Mouse (Mus musculus) ovary, postnatal 10 days (tissue): Measurements from ENCODE around the gene Birc5.
"Not testable (repeated sequence)": the region's sequence is repeated elsewhere in the genome, so short reads cannot be mapped to it uniquely, and the experiment has no call there.

Experiments
- DNase-seq: peaks from one replicate; pipeline ENCODE4 v3.0.0; 2022; ENCODE audit warnings: low spot score

Gene Birc5

DNA sequence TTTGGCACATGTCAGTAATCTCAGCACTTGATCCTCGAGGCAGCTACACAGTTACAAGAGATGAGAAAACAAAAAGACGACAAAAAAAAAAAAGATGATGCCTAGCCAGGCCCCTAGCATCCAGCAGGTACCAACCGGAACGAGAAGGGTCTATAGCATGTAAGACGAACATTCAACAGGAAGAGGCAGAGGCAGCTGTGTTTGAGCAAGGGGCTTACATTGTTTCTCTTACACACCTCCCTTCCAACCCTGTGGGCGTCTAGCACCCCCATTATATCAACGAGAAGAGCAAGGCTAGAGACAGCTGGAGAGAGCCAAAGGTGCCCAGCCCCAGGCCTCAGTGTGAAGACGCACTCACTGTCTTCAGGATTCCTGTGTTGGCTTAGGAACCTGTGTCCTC, 22.1 kb upstream of the Birc5 start:
- no peak for DNase-seq

DNA sequence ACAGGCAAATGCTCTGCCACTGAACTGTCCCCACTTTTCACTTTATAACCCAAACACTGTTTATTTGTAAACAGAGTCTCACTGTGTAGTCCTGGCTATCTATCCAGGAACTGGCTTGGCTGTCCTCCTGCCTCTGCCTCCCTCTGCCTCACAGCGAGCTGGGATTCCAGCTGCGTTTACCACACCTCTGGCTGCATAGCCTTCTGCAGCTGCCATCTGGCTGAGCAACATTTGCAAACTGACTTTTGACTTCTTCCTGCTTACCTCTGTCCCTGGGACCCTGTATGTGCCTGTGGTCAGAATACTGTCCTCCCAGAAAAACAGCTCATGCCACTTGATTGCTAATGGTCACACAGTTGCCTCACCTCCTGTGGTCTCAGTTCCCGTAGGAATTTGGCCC, 21.7 kb upstream of the Birc5 start:
- no peak for DNase-seq

DNA sequence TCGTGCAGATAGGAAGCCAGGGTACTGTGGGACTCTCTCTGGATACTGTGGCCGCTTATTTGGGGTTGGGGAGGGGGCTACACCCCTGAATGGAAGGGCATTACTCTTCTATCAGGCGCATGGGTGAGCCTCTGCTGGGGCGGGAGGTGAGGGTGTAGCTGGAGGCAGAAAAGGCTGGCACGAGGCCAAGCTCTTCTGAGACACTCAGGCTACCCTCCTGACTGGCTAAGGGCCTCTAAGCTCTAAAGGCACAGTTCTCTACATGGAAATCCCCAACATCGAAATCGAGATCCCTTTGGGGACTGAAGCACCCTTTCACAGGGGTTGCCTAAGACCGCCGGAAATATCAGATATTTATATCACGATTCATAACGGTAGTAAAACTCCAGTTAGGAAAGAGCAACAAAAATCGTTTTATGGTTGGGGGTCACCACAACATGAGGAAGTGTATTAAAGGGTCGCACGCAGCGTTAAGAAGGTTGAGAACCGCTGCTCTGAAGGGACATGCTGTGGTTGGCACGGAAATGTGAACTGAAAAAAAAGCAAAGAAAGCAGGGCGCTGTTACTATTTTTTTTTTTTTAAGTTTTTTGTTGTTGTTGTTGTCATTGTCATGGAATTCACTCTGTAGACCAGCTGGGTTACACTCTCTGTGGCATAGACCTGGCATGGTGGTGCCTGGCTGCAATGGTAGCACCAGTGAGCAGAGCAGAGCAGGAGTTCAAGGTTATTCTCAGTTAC, 20.7 kb upstream of the Birc5 start:
- no peak for DNase-seq

DNA sequence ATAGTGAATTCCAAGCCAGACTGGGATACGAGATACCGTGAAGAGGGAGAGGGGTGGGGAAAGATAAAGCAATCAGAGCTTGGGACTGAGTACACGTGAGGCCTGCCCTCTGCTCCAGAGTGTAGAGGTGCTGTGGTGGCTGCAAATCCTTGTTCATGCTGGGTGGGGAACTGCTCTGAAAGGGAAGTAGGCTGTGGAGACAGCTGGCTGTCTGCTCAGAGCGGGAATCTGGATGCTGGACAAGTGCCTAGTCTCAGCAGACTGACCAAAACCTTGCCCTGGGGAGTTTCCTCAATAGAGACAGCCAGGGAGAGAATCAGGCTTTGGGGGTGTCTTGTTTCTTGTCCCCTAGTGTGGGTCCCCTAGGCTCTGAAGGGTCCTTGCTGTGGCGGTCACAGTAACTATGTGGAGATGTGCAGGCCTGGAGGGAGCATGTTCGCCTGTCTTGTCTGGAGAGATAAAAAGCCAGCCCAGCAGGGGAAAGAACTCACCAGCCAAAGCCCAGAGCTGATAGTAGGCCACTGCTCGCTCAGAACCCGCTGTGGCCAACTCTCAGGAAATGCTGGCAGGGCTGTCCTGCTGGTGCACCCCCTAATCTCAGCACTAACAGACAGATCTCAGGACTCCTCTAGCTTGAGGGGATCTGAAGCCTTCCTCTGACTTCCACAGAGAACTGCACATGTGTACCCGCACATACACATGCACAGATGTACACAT, 20.0 kb upstream of the Birc5 start:
- no peak for DNase-seq

DNA sequence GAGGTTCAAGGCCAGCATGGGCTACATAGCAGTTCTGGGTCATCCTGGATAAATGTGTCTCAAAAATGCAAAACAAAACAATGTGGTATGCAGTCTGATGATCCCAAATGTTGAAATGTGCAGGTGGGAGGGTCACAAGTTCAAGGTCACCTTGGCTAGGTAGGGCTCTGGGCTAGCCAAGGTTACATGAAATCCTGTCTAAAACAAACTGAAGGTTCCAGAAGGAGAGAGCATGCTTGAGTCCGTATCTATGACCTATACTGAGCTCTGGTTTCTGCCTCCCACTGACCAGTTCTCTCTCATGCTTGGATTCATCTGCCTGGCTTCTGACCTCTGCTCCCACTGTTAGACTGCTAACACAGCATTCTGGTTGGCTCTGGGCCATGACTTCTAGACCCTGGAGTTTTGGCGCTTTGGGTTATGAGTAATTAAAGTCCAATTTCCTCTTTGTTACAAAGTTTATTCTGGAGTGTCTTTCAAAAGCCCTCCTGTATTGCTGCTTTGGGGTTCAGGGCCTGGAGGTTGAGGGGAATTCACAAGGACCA, 19.3 kb upstream of the Birc5 start:
- DNase-seq, result no peak

DNA sequence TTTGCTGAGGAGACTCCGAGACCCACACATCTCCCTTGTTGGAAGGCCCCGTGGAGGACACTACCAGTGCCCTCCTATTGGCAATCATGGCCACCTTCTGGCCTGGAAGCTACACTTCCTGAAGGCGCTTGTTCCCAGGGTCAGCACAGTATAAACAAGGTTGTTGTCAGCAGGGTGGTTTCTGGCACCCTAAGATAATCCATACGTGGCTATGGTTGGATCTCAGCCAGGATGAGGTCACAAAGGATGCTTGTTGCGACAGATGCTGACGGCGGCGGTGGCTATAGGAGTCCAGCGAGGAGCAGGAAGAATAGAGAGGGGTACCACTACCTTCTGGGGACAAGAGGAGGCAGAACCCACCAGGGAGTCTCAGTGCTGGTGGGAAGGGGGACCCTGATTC, 18.6 kb upstream of the Birc5 start:
- DNase-seq, result no peak

DNA sequence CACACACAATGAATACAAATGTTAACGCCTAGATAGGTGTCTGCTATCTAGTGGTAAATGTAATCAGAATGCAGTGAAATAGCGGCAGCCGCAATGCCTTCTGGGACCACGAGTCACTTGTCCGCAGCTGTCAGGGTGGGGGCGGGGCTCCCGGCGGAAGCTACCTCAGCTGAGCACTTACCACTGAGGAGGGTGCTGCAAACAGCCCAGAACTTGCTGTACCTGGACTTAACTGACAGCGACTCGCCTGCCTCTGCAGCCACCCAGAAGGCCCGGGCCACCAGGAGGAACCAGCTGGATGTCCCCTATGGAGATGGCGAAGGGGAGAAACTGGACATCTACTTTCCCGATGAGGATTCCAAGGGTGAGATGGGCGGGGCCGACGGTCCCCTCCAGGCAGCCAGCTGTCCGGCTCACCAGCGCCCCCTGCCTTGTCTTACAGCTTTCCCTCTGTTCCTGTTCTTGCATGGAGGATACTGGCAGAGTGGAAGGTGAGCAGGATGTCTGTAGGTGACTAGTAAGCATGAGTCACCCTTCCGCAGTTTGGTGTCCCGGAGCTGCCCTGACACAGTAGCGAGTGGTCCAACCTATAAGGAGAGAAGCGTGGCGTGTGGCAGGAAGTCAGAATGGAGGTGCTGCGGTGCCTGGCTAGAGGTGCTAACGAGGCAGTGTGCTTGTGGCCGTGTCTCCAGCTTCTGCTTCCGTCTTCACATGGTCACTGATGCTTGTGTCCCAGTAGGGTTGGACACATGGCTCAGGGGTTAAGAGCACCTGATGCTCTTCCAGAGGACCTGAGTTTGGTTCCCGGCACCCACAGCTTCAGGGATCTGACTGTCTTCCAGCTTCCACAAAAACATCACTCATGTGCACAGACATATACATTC, 16.7 kb upstream of the Birc5 start:
- no peak for DNase-seq

DNA sequence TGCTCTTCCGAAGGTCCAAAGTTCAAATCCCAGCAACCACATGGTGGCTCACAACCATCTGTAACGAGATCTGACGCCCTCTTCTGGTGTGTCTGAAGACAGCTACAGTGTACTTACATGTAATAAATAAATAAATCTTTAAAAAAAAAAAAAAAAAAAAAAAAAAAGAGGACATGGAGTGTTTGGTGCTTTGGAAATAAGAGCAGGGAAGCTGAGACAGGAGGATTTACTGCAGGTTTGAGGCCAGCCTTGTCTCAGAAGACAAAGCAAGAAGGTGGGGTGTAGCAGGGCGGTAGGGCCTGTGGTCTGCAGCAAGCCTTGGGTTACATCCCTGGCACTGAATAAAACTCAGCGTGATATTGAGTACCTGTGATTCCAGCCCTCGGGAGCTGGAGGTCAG, 15.5 kb upstream of the Birc5 start:
- DNase-seq, result not testable (repeated sequence)

DNA sequence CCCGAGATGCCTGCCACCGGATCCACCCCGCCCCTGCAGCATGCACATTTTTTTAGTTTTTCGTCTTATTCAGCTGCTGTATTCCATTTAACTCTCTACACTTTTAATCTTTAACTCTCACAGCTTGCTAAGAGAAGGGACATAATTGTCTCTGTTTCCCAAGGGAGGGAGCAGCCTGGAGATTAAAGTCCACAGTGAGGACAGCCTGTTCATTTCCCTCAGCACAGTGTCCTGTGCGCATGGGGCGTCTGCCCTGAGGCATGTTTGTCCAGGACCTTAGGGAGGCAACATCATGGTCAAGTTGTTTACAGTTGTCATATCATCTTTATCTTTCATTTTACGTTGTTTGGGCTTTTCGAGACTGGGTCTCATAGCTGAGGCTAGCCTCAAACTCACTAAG, 15.0 kb upstream of the Birc5 start:
- DNase-seq, result no peak

DNA sequence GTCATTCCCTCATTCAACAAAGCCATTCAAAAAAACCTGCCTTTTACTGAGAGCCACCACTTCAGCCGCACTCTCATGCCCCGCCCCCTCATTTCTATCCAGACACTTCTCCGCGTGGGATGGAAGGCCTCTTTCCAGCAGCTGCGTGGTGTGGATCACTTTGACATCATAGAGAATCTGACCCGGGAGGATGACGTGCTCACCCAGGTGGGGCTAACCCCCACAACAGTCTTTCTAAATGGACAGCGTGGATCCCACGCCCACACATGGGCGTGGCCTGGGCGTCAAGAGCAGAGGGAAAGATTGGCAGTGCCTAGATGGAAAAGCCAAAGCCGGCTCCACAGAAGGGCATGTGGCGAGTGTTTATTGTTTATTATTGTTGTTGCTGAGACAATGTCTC, 12.7 kb upstream of the Birc5 start:
- DNase-seq, result no peak

DNA sequence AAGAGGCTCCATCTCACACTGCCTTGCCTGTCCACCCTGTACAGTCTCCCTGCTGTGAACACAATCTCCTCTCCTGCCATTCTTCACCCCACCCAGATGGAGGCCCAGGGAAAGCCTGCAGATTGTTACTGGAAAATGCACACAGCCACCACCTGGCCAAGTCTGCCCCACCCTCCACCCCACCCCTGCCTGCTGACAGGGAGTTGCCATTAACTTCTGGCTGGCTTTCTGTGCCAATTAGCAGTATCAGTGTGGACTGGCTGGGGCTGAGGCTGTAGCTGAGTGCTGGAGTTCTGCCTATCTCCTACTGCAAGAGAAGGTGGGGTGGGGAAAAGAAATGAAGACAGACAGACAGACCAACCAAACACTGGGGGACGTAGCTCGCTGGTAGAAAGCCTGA, 10.5 kb upstream of the Birc5 start:
- DNase-seq, result no peak

DNA sequence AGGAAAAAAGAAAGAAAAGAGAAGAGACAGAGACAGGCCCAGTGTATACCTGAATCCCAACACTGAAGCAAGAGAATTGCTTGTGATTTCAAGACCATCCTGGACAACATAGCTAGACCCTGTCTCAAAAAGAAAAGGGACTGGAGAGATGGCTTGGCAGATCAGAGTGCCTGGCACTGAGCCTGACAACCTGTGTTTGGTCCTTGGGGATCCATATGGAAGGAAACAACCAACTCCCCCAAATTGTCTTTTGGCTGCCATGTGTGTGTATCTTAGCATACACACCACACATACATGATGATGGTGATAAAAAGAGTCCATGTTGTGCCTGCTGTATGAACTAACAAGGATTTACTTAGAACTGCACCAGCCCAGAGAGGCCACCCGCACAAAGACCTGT, 10.0 kb upstream of the Birc5 start:
- no peak for DNase-seq

DNA sequence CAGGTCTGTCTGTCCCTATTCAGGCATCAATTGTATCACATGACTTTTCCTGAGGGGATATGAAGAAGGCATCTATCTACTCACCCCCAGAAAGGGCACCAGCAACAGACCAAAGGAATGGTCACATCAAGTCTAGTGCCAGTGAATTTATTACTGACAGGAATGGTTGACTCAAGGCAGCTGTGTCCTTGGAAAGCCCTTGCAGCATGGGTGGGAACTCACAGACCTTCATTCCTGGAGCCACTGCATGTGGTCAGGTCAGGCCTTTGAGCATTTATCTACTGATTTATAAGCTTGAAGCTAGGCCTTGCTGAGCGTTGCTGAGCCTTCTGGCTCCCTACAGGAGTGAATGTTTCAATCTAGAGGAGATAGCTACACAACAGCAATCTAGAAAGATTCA, 8.1 kb upstream of the Birc5 start:
- no peak for DNase-seq

DNA sequence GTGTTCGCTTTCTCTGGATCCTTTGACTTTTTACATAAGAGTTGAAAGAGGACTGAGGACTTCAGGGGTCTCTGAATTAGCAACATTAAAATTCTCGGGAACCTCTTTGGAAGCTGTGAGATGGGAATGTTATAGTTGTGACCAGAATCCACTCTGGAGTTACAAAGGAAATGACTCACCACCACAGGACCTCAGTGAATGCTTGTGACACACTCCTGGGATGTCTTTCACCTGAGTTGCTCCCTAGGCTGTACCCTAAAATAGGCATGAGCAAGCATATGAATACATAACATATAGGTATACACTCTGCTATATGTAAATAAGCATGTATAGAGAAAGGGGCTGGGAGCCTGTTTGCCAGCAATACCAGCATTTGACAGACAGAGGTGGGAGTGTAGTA, 5.6 kb upstream of the Birc5 start:
- no peak for DNase-seq

DNA sequence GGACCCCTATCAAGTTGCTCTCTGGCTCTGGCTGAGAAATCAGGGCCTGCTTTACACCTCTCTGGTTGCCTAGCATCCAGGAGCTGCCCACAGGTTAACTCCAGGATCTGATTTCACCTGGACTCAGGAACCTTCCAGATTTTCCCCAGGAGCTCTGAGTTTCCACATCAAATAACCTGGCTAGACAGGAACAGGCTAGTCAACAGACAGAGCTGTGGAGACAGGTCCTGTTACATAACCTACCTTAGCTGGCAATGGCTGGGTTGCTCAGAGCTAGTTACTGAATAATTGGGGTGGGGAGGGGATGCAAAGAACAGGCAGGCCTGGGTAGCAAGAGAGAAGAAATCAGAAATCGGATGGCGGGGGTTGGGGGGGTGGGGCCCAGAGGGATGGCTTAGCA, 4.1 kb upstream of the Birc5 start:
- no peak for DNase-seq

DNA sequence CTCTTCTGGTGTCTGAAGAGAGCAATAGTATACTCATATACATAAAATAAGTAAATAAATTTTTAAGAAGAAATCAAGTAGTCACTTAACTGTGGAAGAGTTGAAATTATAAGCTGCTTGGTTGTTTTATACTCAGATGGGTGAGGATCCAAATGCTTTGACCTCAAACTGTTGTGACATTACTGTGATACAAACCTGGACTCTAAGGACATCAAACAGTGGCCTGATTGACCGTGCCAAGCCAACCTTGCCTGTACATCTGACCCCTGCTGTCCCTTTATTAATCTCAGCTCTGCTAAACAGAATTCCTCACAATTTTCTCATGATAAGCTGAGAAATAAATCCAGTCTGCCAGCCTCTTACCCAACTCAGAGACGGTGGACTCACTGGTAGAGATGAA, 3.4 kb upstream of the Birc5 start:
- DNase-seq, result no peak

DNA sequence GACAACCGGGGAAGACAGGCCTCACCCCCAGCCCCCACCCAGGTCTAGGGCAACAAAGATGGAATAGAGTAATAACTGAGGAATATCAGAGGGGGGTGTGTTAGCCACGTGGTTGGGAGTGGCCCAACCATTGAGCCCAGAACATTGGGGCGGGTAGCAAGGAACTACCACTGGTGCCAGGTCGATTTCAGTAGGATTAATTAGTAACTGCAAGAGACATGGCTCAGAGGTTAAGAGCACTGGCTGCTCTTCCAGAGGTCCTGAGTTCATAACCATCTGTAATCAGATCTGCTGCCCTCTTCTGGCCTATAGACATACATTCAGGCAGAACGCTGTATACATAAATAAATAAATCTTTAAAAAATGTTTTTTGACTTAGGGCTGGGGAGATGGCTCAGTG, 2.4 kb upstream of the Birc5 start:
- DNase-seq, result no peak

DNA sequence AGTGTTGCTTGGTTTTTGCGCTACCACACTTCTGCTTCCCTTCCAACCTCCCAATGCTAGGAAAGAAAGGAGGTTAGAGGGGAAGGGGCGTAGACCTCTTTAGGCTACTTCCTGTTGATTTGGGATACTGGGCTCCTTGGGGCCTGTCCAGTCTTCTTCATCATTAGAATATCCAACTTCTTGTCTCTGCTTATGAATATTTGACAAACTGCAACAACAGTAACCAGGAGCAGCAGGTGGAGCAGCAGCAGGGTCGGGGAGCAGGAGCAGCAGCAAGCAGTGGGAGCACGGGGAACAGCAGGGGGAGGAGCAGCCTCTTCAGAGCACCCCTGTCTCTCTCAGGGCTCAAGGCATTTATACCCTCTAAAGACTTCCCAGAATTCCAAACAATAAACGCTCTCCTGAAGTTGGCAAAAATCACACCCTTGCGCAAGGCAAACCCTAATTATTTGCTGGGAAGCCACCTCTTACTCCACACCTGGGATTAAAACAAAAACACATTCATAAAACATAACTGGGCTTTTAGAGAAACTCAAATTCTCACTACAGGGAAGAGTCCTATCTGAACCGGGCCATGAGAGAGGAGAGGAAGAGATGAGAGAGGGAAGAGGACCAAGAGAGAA, 1.3 kb upstream of the Birc5 start:
- no peak for DNase-seq

DNA sequence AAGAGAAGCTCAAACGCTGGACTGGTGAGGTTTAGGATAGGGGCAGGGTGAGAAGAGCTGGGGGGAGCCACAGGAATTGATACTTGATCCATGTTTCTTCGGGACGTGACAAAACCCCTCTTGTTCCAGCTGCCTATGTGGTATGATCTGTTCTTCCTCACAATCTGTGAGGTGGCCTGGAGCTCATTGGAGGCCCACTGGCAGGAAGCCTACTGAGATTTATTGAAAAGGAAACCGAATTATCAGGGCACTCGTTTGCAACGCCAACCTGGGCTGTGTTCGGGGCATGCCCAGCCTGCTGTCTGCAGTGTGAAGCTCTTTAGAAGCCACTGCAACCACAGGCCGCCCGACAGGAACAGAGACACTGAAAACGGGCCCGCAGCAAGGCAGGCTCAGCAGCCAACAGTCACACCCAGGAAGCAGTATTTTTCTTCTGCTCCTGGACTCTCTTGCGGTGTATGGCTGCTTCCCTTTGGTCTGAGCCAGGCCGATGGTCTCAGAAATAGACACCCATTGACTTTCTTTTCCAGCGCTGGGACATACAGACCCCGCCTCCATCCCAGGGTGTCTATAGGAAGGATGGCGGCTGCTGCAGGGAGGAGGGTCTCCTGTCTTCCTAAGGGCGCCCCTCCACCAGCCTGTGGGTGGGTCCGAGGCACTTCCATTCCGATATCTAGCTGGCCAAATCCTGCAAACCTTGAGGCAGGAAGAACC, 623 bp upstream of the Birc5 start:
- DNase-seq, result no peak

DNA sequence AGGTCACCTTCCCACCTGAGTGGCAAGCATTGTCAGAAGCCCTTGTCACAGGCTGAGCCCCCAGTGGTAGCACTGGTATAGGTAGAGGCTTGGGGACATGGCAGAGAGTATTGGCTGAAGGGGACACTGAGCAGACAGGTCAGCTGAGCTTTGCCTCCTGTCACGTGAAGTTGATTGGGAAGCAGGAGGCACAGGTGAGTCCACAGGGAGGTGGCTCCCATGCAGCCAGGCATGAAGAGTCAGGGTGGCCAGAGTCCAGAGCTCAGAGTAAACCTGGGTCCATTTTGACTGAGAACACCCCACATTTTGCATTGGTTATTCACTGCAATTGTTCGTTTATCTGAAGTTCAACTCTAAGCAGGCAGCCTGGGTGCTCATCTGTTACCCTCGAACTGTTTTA, 3.8 kb downstream of the Birc5 start:
- DNase-seq, result no peak

DNA sequence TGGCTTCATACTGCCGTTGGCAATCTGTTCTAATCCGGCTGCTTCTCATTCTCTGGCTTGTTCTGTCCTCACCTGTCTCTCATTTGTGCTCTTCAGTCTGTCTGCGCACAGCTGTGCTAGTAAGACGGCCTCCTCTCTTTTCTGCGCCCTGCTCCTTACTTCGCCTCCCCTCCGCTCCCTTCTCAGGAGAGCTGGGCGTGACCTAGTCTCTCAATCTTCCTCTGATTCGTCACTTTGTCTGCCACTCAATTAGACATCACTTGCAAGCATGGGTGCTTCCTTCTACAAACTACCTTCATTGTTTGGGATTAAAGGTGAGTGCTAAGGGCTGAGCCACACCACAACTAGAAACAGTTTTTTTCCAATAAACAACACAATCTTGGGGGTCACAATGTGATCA, 5.2 kb downstream of the Birc5 start:
- no peak for DNase-seq

DNA sequence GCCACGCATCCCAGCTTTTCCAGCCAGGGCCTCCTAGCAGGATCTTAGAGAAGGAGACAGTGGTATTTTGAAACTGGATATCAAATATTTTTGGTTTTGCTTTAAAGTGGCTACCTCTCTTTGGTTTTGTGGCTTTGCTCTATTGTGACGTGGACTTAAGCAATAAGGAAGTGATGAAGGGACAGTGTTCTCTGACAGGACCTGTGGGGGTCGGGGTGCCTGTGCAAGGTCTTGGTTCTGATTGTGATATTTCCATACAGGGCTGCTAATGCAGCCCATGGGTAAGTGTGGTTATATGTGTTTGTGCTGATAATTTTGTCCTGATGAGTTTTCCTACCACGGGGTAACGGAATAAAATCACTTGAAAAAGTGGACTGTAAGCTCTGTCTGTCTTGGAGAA, 6.3 kb downstream of the Birc5 start:
- no peak for DNase-seq
